Mouse (Mus musculus) CD4-positive naive resting alpha-beta T cell, adult 76 days (primary cell): ENCODE results near the gene Ube2g1. TPM values are rescaled to one million over a fixed set of nuclear protein-coding genes. Genes with fewer than 3 reads are reported as not detected.

Experiments
- total RNA-seq: library from RNA; stranded (reverse); gene quantifications from one replicate; pipeline ENCODE4 v1.2.4, GENCODE M21; 2023

Ube2g1 gene
- 35.7 TPM for total RNA-seq

DNA sequence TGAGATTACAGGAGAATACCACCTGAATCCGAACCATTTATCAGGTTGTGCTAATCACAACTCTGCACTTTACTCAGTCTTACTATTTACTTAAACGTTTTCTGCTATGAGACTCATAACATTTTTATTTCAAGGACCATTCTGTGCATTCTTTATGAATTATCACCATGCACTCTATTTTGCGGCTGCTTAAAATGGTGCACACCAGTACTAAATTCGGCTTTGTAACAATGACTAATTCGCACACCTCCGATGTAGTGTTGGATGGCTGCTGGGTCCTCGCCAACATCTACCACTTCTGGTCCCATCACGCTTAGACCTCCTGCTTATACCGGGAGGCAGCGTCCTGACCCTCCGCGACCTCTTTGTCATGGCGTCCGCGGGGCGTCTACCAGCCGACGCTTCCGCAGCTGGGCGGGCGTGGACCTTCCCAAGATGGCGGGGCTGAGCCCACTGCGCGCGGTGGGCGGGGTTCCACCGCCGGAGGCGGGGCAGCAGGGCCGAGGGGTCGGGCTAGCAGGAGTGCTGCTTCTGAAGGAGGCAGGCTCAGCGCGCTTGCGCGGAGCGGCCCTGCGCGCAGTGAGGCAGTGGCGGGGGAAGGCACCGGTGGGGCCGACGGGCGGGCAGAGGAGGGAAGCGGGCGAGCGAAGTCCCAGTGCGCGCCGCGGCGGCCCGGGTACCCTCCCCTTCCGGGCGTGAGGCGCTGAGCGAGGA, at the start of gene Ube2g1:
Gene Ube2g1, plus strand, starts transcription at position 590 of the 714 bp plus-strand sequence.

DNA sequence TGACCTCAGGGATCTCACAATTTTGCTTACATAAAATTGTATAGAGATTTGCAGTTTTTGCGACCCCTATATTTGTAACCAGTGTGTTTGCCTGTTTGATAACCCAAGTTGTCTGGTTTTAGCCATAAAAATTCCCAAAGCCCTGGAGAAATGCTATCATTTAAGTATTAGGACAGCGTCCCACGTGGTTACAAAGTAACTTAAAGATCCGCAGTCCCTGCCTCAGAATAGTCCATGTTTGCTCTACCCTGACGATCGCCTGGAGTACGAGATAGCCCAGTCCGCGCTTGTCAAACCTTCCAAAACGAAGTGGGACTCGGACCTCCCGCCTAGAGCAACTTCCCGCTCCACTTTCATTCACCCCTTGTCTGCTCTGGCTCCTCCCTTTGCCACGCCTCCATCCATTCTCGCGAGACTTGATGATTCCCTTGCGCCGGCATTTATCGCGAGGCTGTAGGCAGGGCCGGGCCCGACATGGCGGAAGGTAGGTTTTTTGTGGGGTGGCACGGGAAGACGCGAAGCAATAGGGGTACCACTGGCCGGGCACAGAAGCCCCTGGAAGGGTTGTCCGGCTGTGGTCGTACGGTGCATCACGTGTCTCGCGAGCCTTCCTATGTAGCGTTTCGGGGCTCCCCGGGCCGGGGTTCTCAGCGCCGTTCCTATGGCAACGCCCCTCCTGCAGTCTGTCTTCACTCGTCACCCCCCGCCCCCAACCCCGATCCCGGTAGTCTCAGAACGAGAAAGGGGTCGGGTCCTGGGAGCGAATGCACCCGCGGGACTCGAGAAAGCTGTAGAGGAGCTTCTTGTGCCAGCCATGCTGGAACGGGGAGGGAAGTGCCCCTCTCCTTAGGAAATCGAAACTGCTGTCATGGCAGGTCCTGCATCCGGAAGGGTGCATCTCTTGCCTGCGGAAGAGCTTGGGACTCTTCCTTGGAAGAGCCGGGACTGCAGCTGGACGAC, 82.7 kb downstream of the Ube2g1 start, which contains the start of gene Ankfy1:
Gene Ankfy1, plus strand, starts transcription at position 456 of the 960 bp plus-strand sequence.

Other genes with a start within 250 kb of the Ube2g1 start
- gene Tekt1, start 244.8 kb upstream of the Ube2g1 start, total RNA-seq: not detected
- not detected for gene Smtnl2, start 195.6 kb upstream of the Ube2g1 start, total RNA-seq
- gene Ggt6, start 171.8 kb upstream of the Ube2g1 start, total RNA-seq: not detected
- 161 TPM for gene Mybbp1a, start 165.9 kb upstream of the Ube2g1 start, total RNA-seq
- gene Spns2, start 117.4 kb upstream of the Ube2g1 start, total RNA-seq: 1.9 TPM
- gene Spns3, start 56.8 kb upstream of the Ube2g1 start, total RNA-seq: 1.1 TPM
- gene Ankfy1, start 82.7 kb downstream of the Ube2g1 start, total RNA-seq: 74.2 TPM
- 5.8 TPM for gene Cyb5d2, start 188.9 kb downstream of the Ube2g1 start, total RNA-seq
- gene Zzef1, start 188.9 kb downstream of the Ube2g1 start, total RNA-seq: 98.3 TPM